Mouse (Mus musculus) limb, embryonic 11.5 days (tissue): ENCODE measurements around the gene Hadh. TPM values are rescaled to one million over a fixed set of nuclear protein-coding genes. Genes with fewer than 3 reads are reported as not detected.

Experiments
- ATAC-seq: fragments of 200-750 bp; cut with Nextera tagmentation; 2 replicates; pipeline ENCODE4 v1.8.0; 2017; ENCODE audit warnings: low read depth; ENCODE audit not compliant: insufficient number of reproducible peaks, low FRiP score, low TSS enrichment
- DNase-seq: peaks from one replicate; pipeline ENCODE4 v3.0.0-alpha.2; 2015; ENCODE audit warnings: low spot score
- H3K27ac ChIP-seq: fragments of 300-500 bp; sonication (generic); replicated peaks from 2 replicates; pipeline ENCODE4 v1.5.1; 2014; ENCODE audit warnings: low read depth, mild to moderate bottlenecking, low read length
- H3K27me3 ChIP-seq: fragments of 300-500 bp; sonication (generic); 2 replicates; pipeline ENCODE4 v1.6.1; 2014; ENCODE audit warnings: mild to moderate bottlenecking, low read length, mixed read lengths; ENCODE audit not compliant: control insufficient read depth, insufficient read depth
- H3K36me3 ChIP-seq: fragments of 300-500 bp; sonication (generic); 2 replicates; pipeline ENCODE4 v1.6.1; 2014; ENCODE audit warnings: mild to moderate bottlenecking, low read length, moderate library complexity, mixed read lengths; ENCODE audit not compliant: control insufficient read depth, insufficient read depth
- H3K4me1 ChIP-seq: fragments of 300-500 bp; sonication (generic); 2 replicates; pipeline ENCODE4 v1.6.1; 2014; ENCODE audit warnings: low read length, mixed read lengths; ENCODE audit not compliant: control insufficient read depth, insufficient read depth
- H3K4me2 ChIP-seq: fragments of 300-500 bp; sonication (generic); 2 replicates; pipeline ENCODE4 v1.6.1; 2014; ENCODE audit warnings: low read depth, mild to moderate bottlenecking, moderate library complexity; ENCODE audit not compliant: severe bottlenecking
- H3K4me3 ChIP-seq: fragments of 300-500 bp; sonication (generic); 2 replicates; pipeline ENCODE4 v1.5.1; 2014; ENCODE audit warnings: low read depth, low read length
- H3K9ac ChIP-seq: fragments of 300-500 bp; sonication (generic); 2 replicates; pipeline ENCODE4 v1.6.1; 2014; ENCODE audit warnings: mild to moderate bottlenecking, low read length
- H3K9me3 ChIP-seq: fragments of 300-500 bp; sonication (generic); 2 replicates; pipeline ENCODE4 v1.6.1; 2016; ENCODE audit warnings: low read length; ENCODE audit not compliant: control insufficient read depth
- WGBS: fragments of 180-500 bp; shearing (Covaris S2); extraction: QIAGEN DNeasy Blood & Tissue Kit; methylation state at CpG from one replicate; pipeline ENCODE4 v1.1.7; 2014; 5-methylcytosine and 5-hydroxymethylcytosine counted together
- polyA plus RNA-seq: library from polyadenylated mRNA; unstranded; fragments of >200 nt; fragmentation: Nextera tagmentation; extraction: Ambion mirVana; gene quantifications from 2 replicates; pipeline ENCODE4 v1.2.1, GENCODE M21; 2014

Gene Hadh
- polyA plus RNA-seq, 1 experiment from 2014 or later, result 114 TPM

GRCm38 (mm10) chr3:131237061-131237460 is 34.8 kb downstream of the Hadh start:
- no peak overlapping the region for H3K27ac ChIP-seq
- ATAC-seq, result no peak
- peaks cover 2% of the 10 kb centered on the region; the same call in 1 of the 2 replicates for H3K36me3 ChIP-seq
- H3K4me2 ChIP-seq, result no peak overlapping the region
- no peaks in the 10 kb centered on the region for H3K9me3 ChIP-seq
- WGBS, result 49% methylated on average over 6 of the region's 6 CpGs
- H3K27me3 ChIP-seq, result no peaks in the 10 kb centered on the region
- H3K9ac ChIP-seq, result no peak overlapping the region
- DNase-seq, result no peak
- no peak overlapping the region for H3K4me3 ChIP-seq
- H3K4me1 ChIP-seq, result peaks cover 6% of the 10 kb centered on the region; the same call in 1 of the 2 replicates

GRCm38 (mm10) chr3:131228083-131228482 is 43.8 kb downstream of the Hadh start:
- H3K9me3 ChIP-seq, result no peaks in the 10 kb centered on the region
- H3K36me3 ChIP-seq, result no peaks in the 10 kb centered on the region
- ATAC-seq (no peak), DNase-seq (no peak)
- 64% methylated on average over 6 of the region's 6 CpGs for WGBS
- no peaks in the 10 kb centered on the region for H3K27me3 ChIP-seq
- no peak overlapping the region for H3K4me2 ChIP-seq
- H3K9ac ChIP-seq, result no peak overlapping the region
- H3K4me3 ChIP-seq, result no peak overlapping the region
- H3K27ac ChIP-seq, result no peak overlapping the region
- peaks cover 3% of the 10 kb centered on the region; the same call in 1 of the 2 replicates for H3K4me1 ChIP-seq

- no peak overlapping the region for H3K4me2 ChIP-seq
- no peaks in the 10 kb centered on the region for H3K36me3 ChIP-seq
- no peak overlapping the region for H3K4me3 ChIP-seq
- H3K4me1 ChIP-seq, result peaks cover 9% of the 10 kb centered on the region
- no peaks in the 10 kb centered on the region for H3K27me3 ChIP-seq
- WGBS, result 50% methylated on average over 14 of the region's 14 CpGs
- H3K27ac ChIP-seq, result no peak overlapping the region
- H3K9me3 ChIP-seq, result no peaks in the 10 kb centered on the region
- H3K9ac ChIP-seq, result no peak overlapping the region
- DNase-seq, result no peak
- no peak for ATAC-seq
Observed at GRCm38 (mm10) chr3:131218636-131219390, 53.1 kb downstream of the Hadh start.

- ATAC-seq (no peak), DNase-seq (peak; percentile 63)
- Histone ChIP-seq H3K27me3 (no peaks in the 10 kb centered on the region), H3K4me1 (peaks cover 13% of the 10 kb centered on the region), H3K4me2 (no peak overlapping the region), H3K36me3 (no peaks in the 10 kb centered on the region), H3K4me3 (no peak overlapping the region), H3K9me3 (no peaks in the 10 kb centered on the region), H3K9ac (no peak overlapping the region), H3K27ac (no peak overlapping the region)
- WGBS, result 68% methylated on average over 9 of the region's 9 CpGs
Observed at GRCm38 (mm10) chr3:131214841-131215240, 57.1 kb downstream of the Hadh start.

GRCm38 (mm10) chr3:131214060-131214658 is 57.7 kb downstream of the Hadh start:
- H3K27me3 ChIP-seq, result no peaks in the 10 kb centered on the region
- ATAC-seq (no peak), DNase-seq (no peak)
- 68% methylated on average over 9 of the region's 9 CpGs for WGBS
- no peak overlapping the region for H3K9ac ChIP-seq
- H3K4me1 ChIP-seq, result peaks cover 13% of the 10 kb centered on the region
- no peak overlapping the region for H3K4me2 ChIP-seq
- no peaks in the 10 kb centered on the region for H3K9me3 ChIP-seq
- H3K36me3 ChIP-seq, result no peaks in the 10 kb centered on the region
- no peak overlapping the region for H3K27ac ChIP-seq
- H3K4me3 ChIP-seq, result no peak overlapping the region

GRCm38 (mm10) chr3:131212200-131212599 is 59.7 kb downstream of the Hadh start:
- H3K27me3 ChIP-seq, result no peaks in the 10 kb centered on the region
- H3K9me3 ChIP-seq, result no peaks in the 10 kb centered on the region
- DNase-seq (peak; percentile 47), ATAC-seq (no peak)
- 79% methylated on average over 7 of the region's 7 CpGs for WGBS
- H3K27ac ChIP-seq, result no peak overlapping the region
- H3K4me3 ChIP-seq, result no peak overlapping the region
- no peak overlapping the region for H3K4me2 ChIP-seq
- H3K9ac ChIP-seq, result no peak overlapping the region
- H3K36me3 ChIP-seq, result no peaks in the 10 kb centered on the region
- peaks cover 10% of the 10 kb centered on the region for H3K4me1 ChIP-seq

GRCm38 (mm10) chr3:131208265-131208891 is 63.5 kb downstream of the Hadh start:
- H3K27me3 ChIP-seq, result no peaks in the 10 kb centered on the region
- no peaks in the 10 kb centered on the region for H3K9me3 ChIP-seq
- WGBS, result 94% methylated on average over 13 of the region's 13 CpGs
- no peak overlapping the region for H3K9ac ChIP-seq
- DNase-seq (no peak), ATAC-seq (no peak)
- no peak overlapping the region for H3K27ac ChIP-seq
- H3K4me1 ChIP-seq, result peaks cover 3% of the 10 kb centered on the region; the same call in 1 of the 2 replicates
- peaks cover 6% of the 10 kb centered on the region; the same call in 1 of the 2 replicates for H3K36me3 ChIP-seq
- no peak overlapping the region for H3K4me2 ChIP-seq
- no peak overlapping the region for H3K4me3 ChIP-seq

GRCm38 (mm10) chr3:131207846-131208245 is 64.1 kb downstream of the Hadh start:
- H3K36me3 ChIP-seq, result peaks cover 6% of the 10 kb centered on the region; the same call in 1 of the 2 replicates
- 89% methylated on average over 5 of the region's 5 CpGs for whole genome bisulfite sequencing
- H3K27ac ChIP-seq, result no peak overlapping the region

More at GRCm38 (mm10) chr3:131207846-131208245, 64.1 kb downstream of the Hadh start:
- H3K4me3 ChIP-seq, result no peak overlapping the region
- H3K9ac ChIP-seq, result no peak overlapping the region
- H3K9me3 ChIP-seq, result no peaks in the 10 kb centered on the region
- ATAC-seq (no peak), DNase-seq (no peak)
- no peak overlapping the region for H3K4me2 ChIP-seq
- H3K27me3 ChIP-seq, result no peaks in the 10 kb centered on the region
- H3K4me1 ChIP-seq, result no peaks in the 10 kb centered on the region
